Comparison of ENCODE assay signal across 8 mouse cellular contexts in the genomic region with DNA sequence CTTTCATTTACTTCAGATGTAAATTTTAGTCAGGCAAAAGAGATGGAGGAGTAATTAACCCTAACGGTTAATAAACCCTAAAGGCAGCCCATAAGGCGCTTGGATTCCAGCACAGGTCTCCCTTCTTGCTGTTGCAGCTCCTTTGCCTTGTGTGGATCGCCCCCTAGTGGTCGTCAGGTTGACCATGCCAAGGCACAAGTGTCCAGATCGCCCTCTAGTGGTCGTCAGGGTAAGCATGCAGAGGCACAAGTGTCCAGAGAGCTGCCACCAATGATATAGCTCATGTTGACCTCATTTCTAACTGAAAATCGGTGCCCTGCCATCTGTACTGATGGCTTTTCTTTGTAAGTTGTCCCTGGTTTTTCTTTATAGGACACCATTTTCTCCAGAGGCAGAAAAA. TPM values are rescaled to one million over a fixed set of nuclear protein-coding genes. Genes with fewer than 3 reads are reported as not detected.
DNase-seq lines count a peak whose midpoint lies in the region; ATAC-seq and TF ChIP-seq lines count a peak whose summit lies in the region.

No protein-coding gene starts in this region.

- no peak overlapping the region for H3K9ac ChIP-seq in lung, postnatal 0 days (replicated peaks; ENCODE audit: low read depth)

- peak; percentile 87 for DNase-seq in NIH3T3 (ENCODE audit: low read depth)
- peak; percentile 68 for DNase-seq in cerebellum, adult 9-10 months
- peak; percentile 82 for DNase-seq in gastrocnemius, postnatal 10 days
- peak; percentile 87 for DNase-seq in layer of hippocampus, adult 11-12 months (ENCODE audit: low spot score)
- peak; percentile 88 for DNase-seq in lung, postnatal 0 days (ENCODE audit: low spot score)
- DNase-seq in right cerebral cortex, postnatal 36 days (ENCODE audit: low spot score in 2 of 2), result peak; percentile 45 to 48
- DNase-seq in urinary bladder, postnatal 4 days (ENCODE audit: low spot score in 2 of 2), result peak; percentile 53 to 86

- TF ChIP-seq CTCF in lung, postnatal 0 days (IDR thresholded peaks at IDR 0.05), result peak; percentile 100

- WGBS in lung, postnatal 0 days, result 25% methylated on average over 7 of the region's 7 CpGs

- TF ChIP-seq EP300 in lung, postnatal 0 days (IDR thresholded peaks at IDR 0.05), result no peak

- no peak overlapping the region for H3K4me3 ChIP-seq in lung, postnatal 0 days (ENCODE audit: low read depth, low read length)

- no peaks in the 10 kb centered on the region for H3K27me3 ChIP-seq in lung, postnatal 0 days (replicated peaks; ENCODE audit: insufficient read depth, low read length)

- H3K4me1 ChIP-seq in lung, postnatal 0 days (ENCODE audit: insufficient read depth, low read depth, low read length), result no peaks in the 10 kb centered on the region

- H3K9me3 ChIP-seq in lung, postnatal 0 days (ENCODE audit: low read length), result no peaks in the 10 kb centered on the region

- ATAC-seq in CD4-positive, CD25-positive, alpha-beta regulatory T cell, adult 4 months, result peak; percentile 62
- ATAC-seq in lung, postnatal 0 days, result no peak

- H3K36me3 ChIP-seq in lung, postnatal 0 days (ENCODE audit: insufficient read depth, low read length), result no peaks in the 10 kb centered on the region

- no peak overlapping the region for H3K4me2 ChIP-seq in lung, postnatal 0 days (replicated peaks; ENCODE audit: low read depth, low read length)

- H3K27ac ChIP-seq in lung, postnatal 0 days (ENCODE audit: low read length), result no peak overlapping the region

RNA-seq across cellular contexts. Expression of gene Msx2, which starts 46.4 kb away (rescaled TPM):
- not detected for polyA plus RNA-seq in CD4-positive, CD25-positive, alpha-beta regulatory T cell, adult 4 months (2017; shearing (Covaris generic))
- total RNA-seq in gastrocnemius, postnatal 10 days (2021), result under 1 TPM in 1 of 2 experiments, not detected in 1; 0.23 TPM
- polyA plus RNA-seq in lung, postnatal 0 days (2015; fragmentation: Nextera tagmentation; extraction: Ambion mirVana), result 0.07 and 0.12 TPM in 2 replicates

RNA-seq across cellular contexts. Expression of gene Sptlc1, which starts 49.3 kb away (rescaled TPM):
- polyA plus RNA-seq in CD4-positive, CD25-positive, alpha-beta regulatory T cell, adult 4 months (2017; shearing (Covaris generic)), result 10 to 100 TPM; 26.5 to 33.7 TPM
- 10 to 100 TPM; 12.8 to 12.9 TPM for total RNA-seq in gastrocnemius, postnatal 10 days (2021)
- polyA plus RNA-seq in lung, postnatal 0 days (2015; fragmentation: Nextera tagmentation; extraction: Ambion mirVana), result 34.2 and 34.8 TPM in 2 replicates
